19 mouse cellular contexts compared by ENCODE assay signal in genomic region chr7:51629206-51629605, GRCm38 (mm10). TPM values are rescaled to one million over a fixed set of nuclear protein-coding genes. Genes with fewer than 3 reads are reported as not detected.
DNase-seq lines count a peak whose midpoint lies in the region; ATAC-seq and TF ChIP-seq lines count a peak whose summit lies in the region.
"Had no signal": no experiment of that assay in that cellular context is flagged by ENCODE, and none has a peak within 500 bp of the region (broad histone marks: within the 10 kb centered on the region; RNA-seq: fewer than 3 reads in every experiment).

No protein-coding gene starts in this region.

- H3K27me3 ChIP-seq in forebrain, embryonic 13.5 days = peaks cover 44% of the 10 kb centered on the region
- peaks cover 7% of the 10 kb centered on the region for H3K27me3 ChIP-seq in hindbrain, embryonic 16.5 days (replicated peaks; ENCODE audit: control insufficient read depth, insufficient read depth, low read length)
- peaks cover 11% of the 10 kb centered on the region; the same call in 1 of the 2 replicates for H3K27me3 ChIP-seq in midbrain, postnatal 0 days (ENCODE audit: insufficient read depth, low read length)

- H3K9ac ChIP-seq in forebrain, embryonic 13.5 days = peak overlapping the region; percentile 57
- H3K9ac ChIP-seq in hindbrain, embryonic 16.5 days (ENCODE audit: low read depth, low read length) = peak overlapping the region; percentile 17; the same call in 1 of the 2 replicates
- peak overlapping the region; percentile 37; the same call in 1 of the 2 replicates for H3K9ac ChIP-seq in midbrain, postnatal 0 days (replicated peaks; ENCODE audit: low read length, poor library complexity, severe bottlenecking)
- H3K9ac ChIP-seq: embryonic facial prominence, embryonic 13.5 days; intestine, embryonic 15.5 days had no signal

- H3K4me2 ChIP-seq in forebrain, embryonic 13.5 days = peak overlapping the region; percentile 52
- peak overlapping the region; percentile 59 for H3K4me2 ChIP-seq in hindbrain, embryonic 16.5 days (ENCODE audit: low read length)
- peak overlapping the region; percentile 43 for H3K4me2 ChIP-seq in midbrain, postnatal 0 days (ENCODE audit: low read depth, low read length, poor library complexity, severe bottlenecking)
- H3K4me2 ChIP-seq: embryonic facial prominence, embryonic 13.5 days; intestine, embryonic 15.5 days had no signal

- no peak for TF ChIP-seq CTCF in midbrain, postnatal 0 days (IDR thresholded peaks at IDR 0.05)

- H3K27ac ChIP-seq in forebrain, embryonic 13.5 days = peak overlapping the region; percentile 65
- H3K27ac ChIP-seq in hindbrain, embryonic 16.5 days (ENCODE audit: low read depth, low read length) = peak overlapping the region; percentile 56
- H3K27ac ChIP-seq in midbrain, postnatal 0 days (ENCODE audit: low read depth, low read length) = peak overlapping the region; percentile 72
- H3K27ac ChIP-seq: embryonic facial prominence, embryonic 13.5 days; gastrocnemius, adult 2 months; heart, adult 2 months; intestine, embryonic 15.5 days; kidney, postnatal 0 days had no signal

- intact Hi-C loops in left cerebral cortex, postnatal 4 days (cut with DNase I) = no loop called here
- intact Hi-C loops in heart, postnatal 36 days (cut with DNase I) = no loop called here

- H3K9me3 ChIP-seq in forebrain, embryonic 13.5 days (replicated peaks) = no peaks in the 10 kb centered on the region
- H3K9me3 ChIP-seq in hindbrain, embryonic 16.5 days (ENCODE audit: control insufficient read depth, low read length) = no peaks in the 10 kb centered on the region
- no peaks in the 10 kb centered on the region for H3K9me3 ChIP-seq in midbrain, postnatal 0 days (ENCODE audit: low read length)
- H3K9me3 ChIP-seq: embryonic facial prominence, embryonic 13.5 days; intestine, embryonic 15.5 days had no signal

- no peaks in the 10 kb centered on the region for H3K36me3 ChIP-seq in forebrain, embryonic 13.5 days (ENCODE audit: poor library complexity, severe bottlenecking)
- no peaks in the 10 kb centered on the region for H3K36me3 ChIP-seq in hindbrain, embryonic 16.5 days (ENCODE audit: control insufficient read depth, insufficient read depth, low read length)
- H3K36me3 ChIP-seq in midbrain, postnatal 0 days (ENCODE audit: insufficient read depth, low read length) = no peaks in the 10 kb centered on the region
- H3K36me3 ChIP-seq: embryonic facial prominence, embryonic 13.5 days; intestine, embryonic 15.5 days had no signal

- 2% methylated on average over 3 of the region's 3 CpGs for WGBS in forebrain, embryonic 13.5 days
- whole genome bisulfite sequencing in hindbrain, embryonic 16.5 days = 3% methylated on average over 3 of the region's 3 CpGs
- 1% methylated on average over 3 of the region's 3 CpGs for WGBS in midbrain, postnatal 0 days

- peaks cover 33% of the 10 kb centered on the region for H3K4me1 ChIP-seq in forebrain, embryonic 13.5 days
- H3K4me1 ChIP-seq in hindbrain, embryonic 16.5 days (ENCODE audit: control insufficient read depth, insufficient read depth, low read depth, low read length) = no peaks in the 10 kb centered on the region; the same call in 1 of the 2 replicates
- H3K4me1 ChIP-seq in midbrain, postnatal 0 days (ENCODE audit: insufficient read depth, low read length) = no peaks in the 10 kb centered on the region
- H3K4me1 ChIP-seq: intestine, embryonic 15.5 days had no signal

- H3K4me3 ChIP-seq in forebrain, embryonic 13.5 days = peak overlapping the region; percentile 21
- H3K4me3 ChIP-seq in hindbrain, embryonic 16.5 days (ENCODE audit: low read length) = peak overlapping the region; percentile 25
- peak overlapping the region; percentile 27 for H3K4me3 ChIP-seq in midbrain, postnatal 0 days (ENCODE audit: low read depth, low read length)
- H3K4me3 ChIP-seq: embryonic facial prominence, embryonic 13.5 days; gastrocnemius, adult 2 months; heart, adult 2 months; intestine, embryonic 15.5 days had no signal

- ATAC-seq in forebrain, embryonic 13.5 days = no peak
- ATAC-seq in hindbrain, embryonic 16.5 days = no peak
- ATAC-seq in midbrain, postnatal 0 days (ENCODE audit: low FRiP score) = no peak
- ATAC-seq: CD4-positive, CD25-positive, alpha-beta regulatory T cell, adult 4 months; intestine, embryonic 15.5 days had no signal

- DNase-seq in embryo, embryonic 11 days = peak; percentile 24
- no peak for DNase-seq in midbrain, postnatal 0 days (ENCODE audit: low spot score)
- DNase-seq in spleen, postnatal 10 days (ENCODE audit: low spot score in 2 of 2) = no peak
- no peak for DNase-seq in left cerebral cortex, postnatal 4 days
- DNase-seq in heart, postnatal 36 days = no peak
- DNase-seq: adrenal gland, postnatal 10 days; cerebellum, postnatal 10 days; gastrocnemius, adult 2 months; heart, adult 2 months; liver; lung, adult 18-20 months; thymus, adult 2 months had no signal

RNA-seq across cellular contexts. Expression of gene Slc17a6, which starts 7.4 kb away (rescaled TPM):
- polyA plus RNA-seq in forebrain, embryonic 13.5 days (2015; fragmentation: Nextera tagmentation; extraction: Ambion mirVana) = 43.7 and 49.4 TPM in 2 replicates
- polyA plus RNA-seq in hindbrain, embryonic 16.5 days (2015; fragmentation: Nextera tagmentation; extraction: Ambion mirVana) = 112 and 126 TPM in 2 replicates
- total RNA-seq in midbrain, postnatal 0 days (2014; rRNA removed) = 214 and 225 TPM in 2 replicates
- polyA plus RNA-seq in midbrain, postnatal 0 days (2015; fragmentation: Nextera tagmentation; extraction: Ambion mirVana) = 161 and 162 TPM in 2 replicates
- 10 to 100 TPM; 44.0 to 60.2 TPM for total RNA-seq in left cerebral cortex, postnatal 4 days (2021)
- not detected for total RNA-seq in heart, postnatal 36 days (2021)
- total RNA-seq: gastrocnemius, adult 2 months; heart, adult 2 months; MEL had no signal
- polyA plus RNA-seq: CD4-positive, CD25-positive, alpha-beta regulatory T cell, adult 4 months; heart, adult 2 months; kidney, postnatal 0 days had no signal

Comparison
In these comparisons a context has a peak if more than half of its experiments do, and no peak if none do; other contexts are left out.
1. RNA of gene Slc17a6, which starts 7.4 kb away (total RNA-seq): 214 to 225 TPM in midbrain, postnatal 0 days and 44.0 to 60.2 TPM in left cerebral cortex, postnatal 4 days; not detected in heart, postnatal 36 days; every median in the first group is over 10 times any median in the second.
2. Peak in every context shown above with its lines, with median percentiles within 50 percentile points of each other: H3K27ac ChIP-seq, H3K4me2 ChIP-seq, H3K4me3 ChIP-seq and H3K9ac ChIP-seq.